In genomic region chr1:192853988-192854818, GRCm38 (mm10) we compare ENCODE assay signal across 8 mouse cellular contexts. TPM values are rescaled to one million over a fixed set of nuclear protein-coding genes. Genes with fewer than 3 reads are reported as not detected.
DNase-seq lines count a peak whose midpoint lies in the region; ATAC-seq and TF ChIP-seq lines count a peak whose summit lies in the region.

No protein-coding gene starts in this region.

- H3K4me3 ChIP-seq in heart, embryonic 12.5 days = peak overlapping the region; percentile 75
- peak overlapping the region; percentile 86 for H3K4me3 ChIP-seq in E14TG2a.4 (replicated peaks; ENCODE audit: low read length)
- peak overlapping the region; percentile 85 for H3K4me3 ChIP-seq in forebrain, embryonic 14.5 days (ENCODE audit: low read depth, low read length)
- peak overlapping the region; percentile 17 to 51; a peak in 3 of 4 replicates for H3K4me3 ChIP-seq in liver, embryonic 14.5 days (ENCODE audit: insufficient read depth in 1 of 2, low read depth in 2 of 2, low read length in 2 of 2)

- WGBS in heart, embryonic 12.5 days = 9% methylated on average over 19 of the region's 19 CpGs
- WGBS in forebrain, embryonic 14.5 days = 5% methylated on average over 19 of the region's 19 CpGs
- 6% methylated on average over 19 of the region's 19 CpGs for WGBS in liver, embryonic 14.5 days (ENCODE audit: insufficient replicate concordance)

- H3K4me2 ChIP-seq in heart, embryonic 12.5 days = peak overlapping the region; percentile 95
- H3K4me2 ChIP-seq in forebrain, embryonic 14.5 days (ENCODE audit: low read length) = peak overlapping the region; percentile 90
- no peak overlapping the region; the same call in 1 of the 2 replicates for H3K4me2 ChIP-seq in liver, embryonic 14.5 days (ENCODE audit: low read depth)

- H3K9ac ChIP-seq in heart, embryonic 12.5 days = peak overlapping the region; percentile 94
- peak overlapping the region; percentile 95 for H3K9ac ChIP-seq in forebrain, embryonic 14.5 days (ENCODE audit: low read length)
- H3K9ac ChIP-seq in liver, embryonic 14.5 days (replicated peaks) = no peak overlapping the region

- DNase-seq in heart, postnatal 25 days (ENCODE audit: low spot score) = no peak
- DNase-seq in forebrain, embryonic 14.5 days (ENCODE audit: low spot score) = no peak
- DNase-seq in liver, embryonic 14.5 days (ENCODE audit: low read depth in 3 of 3, low spot score in 3 of 3) = no peak
- DNase-seq in spleen, postnatal 4 days (ENCODE audit: low spot score in 2 of 2) = no peak
- no peak for DNase-seq in left cerebral cortex, postnatal 4 days
- DNase-seq in natural killer cell, adult 2 months (ENCODE audit: low spot score in 2 of 2) = no peak

- H3K4me1 ChIP-seq in heart, embryonic 12.5 days (replicated peaks) = peaks cover 43% of the 10 kb centered on the region
- H3K4me1 ChIP-seq in E14TG2a.4 (replicated peaks; ENCODE audit: low read depth, low read length) = peaks cover 41% of the 10 kb centered on the region
- peaks cover 47% of the 10 kb centered on the region for H3K4me1 ChIP-seq in forebrain, embryonic 14.5 days (ENCODE audit: control insufficient read depth, insufficient read depth, low read length)
- H3K4me1 ChIP-seq in liver, embryonic 14.5 days (replicated peaks; ENCODE audit: control insufficient read depth in 2 of 2, insufficient read depth in 2 of 2, low read length in 1 of 2) = no peaks in the 10 kb centered on the region

- no peak for TF ChIP-seq CTCF in E14TG2a.4 (conservative IDR thresholded peaks at IDR 0.05; ENCODE audit: low read length)
- TF ChIP-seq CTCF in liver, embryonic 14.5 days (IDR thresholded peaks at IDR 0.05; ENCODE audit: low read depth) = no peak

- no peaks in the 10 kb centered on the region for H3K9me3 ChIP-seq in heart, embryonic 12.5 days (replicated peaks)
- no peaks in the 10 kb centered on the region for H3K9me3 ChIP-seq in E14TG2a.4 (ENCODE audit: low read length)
- H3K9me3 ChIP-seq in forebrain, embryonic 14.5 days (replicated peaks; ENCODE audit: control insufficient read depth, low read length) = no peaks in the 10 kb centered on the region
- H3K9me3 ChIP-seq in liver, embryonic 14.5 days (ENCODE audit: control insufficient read depth, low read length) = no peaks in the 10 kb centered on the region

- TF ChIP-seq EP300 in liver, embryonic 14.5 days (IDR thresholded peaks at IDR 0.05; ENCODE audit: low read depth) = no peak

- intact Hi-C loops in heart, postnatal 25 days (cut with DNase I) = loop anchor here (5.0 kb wide), 1 partner anchor 67 kb away; no protein-coding TSS in a partner anchor
- intact Hi-C loops in left cerebral cortex, postnatal 4 days (cut with DNase I) = no loop called here

- peak overlapping the region; percentile 91 for H3K27ac ChIP-seq in heart, embryonic 12.5 days (ENCODE audit: poor library complexity, severe bottlenecking)
- H3K27ac ChIP-seq in forebrain, embryonic 14.5 days (ENCODE audit: low read depth, low read length) = peak overlapping the region; percentile 96
- H3K27ac ChIP-seq in liver, embryonic 14.5 days = no peak overlapping the region

- peaks cover 7% of the 10 kb centered on the region for H3K36me3 ChIP-seq in heart, embryonic 12.5 days
- H3K36me3 ChIP-seq in E14TG2a.4 (ENCODE audit: insufficient read depth, low read length) = peaks cover 8% of the 10 kb centered on the region
- peaks cover 3% of the 10 kb centered on the region for H3K36me3 ChIP-seq in forebrain, embryonic 14.5 days (ENCODE audit: control insufficient read depth, insufficient read depth, low read length)
- H3K36me3 ChIP-seq in liver, embryonic 14.5 days (replicated peaks; ENCODE audit: control insufficient read depth, insufficient read depth, low read depth) = no peaks in the 10 kb centered on the region

- ATAC-seq in heart, embryonic 12.5 days (ENCODE audit: insufficient number of reproducible peaks, low FRiP score) = no peak
- no peak for ATAC-seq in forebrain, embryonic 14.5 days
- ATAC-seq in liver, embryonic 14.5 days (ENCODE audit: insufficient read depth) = no peak

- H3K27me3 ChIP-seq in heart, embryonic 12.5 days (replicated peaks) = peaks cover 31% of the 10 kb centered on the region
- peaks cover 79% of the 10 kb centered on the region for H3K27me3 ChIP-seq in E14TG2a.4 (ENCODE audit: insufficient read depth, low read length)
- 0 out of 2 replicates have a peak, but pooled peaks cover 3% of the 10 kb centered on the region for H3K27me3 ChIP-seq in forebrain, embryonic 14.5 days (replicated peaks; ENCODE audit: control insufficient read depth, insufficient read depth, low read length)
- peaks cover 78% of the 10 kb centered on the region for H3K27me3 ChIP-seq in liver, embryonic 14.5 days (ENCODE audit: control insufficient read depth, insufficient read depth, low read length)

RNA-seq across cellular contexts. Expression of gene Sertad4, which starts 1.4 kb away (rescaled TPM):
- polyA plus RNA-seq in heart, embryonic 12.5 days (2016; fragmentation: Nextera tagmentation; extraction: Ambion mirVana) = 18.1 and 18.8 TPM in 2 replicates
- total RNA-seq in heart, postnatal 25 days (2021) = 1 to 10 TPM; 3.9 to 5.7 TPM
- 20.8 and 26.2 TPM in 2 replicates for polyA plus RNA-seq in forebrain, embryonic 14.5 days (2014; fragmentation: Nextera tagmentation; extraction: Ambion mirVana)
- 0.35 and 0.37 TPM in 2 replicates for polyA plus RNA-seq in liver, embryonic 14.5 days (2012; rRNA removed)
- 0.19 and 0.34 TPM in 2 replicates for polyA plus RNA-seq in liver, embryonic 14.5 days (2014; fragmentation: Nextera tagmentation; extraction: Ambion mirVana)
- 10 to 100 TPM; 36.7 to 39.6 TPM for total RNA-seq in left cerebral cortex, postnatal 4 days (2021)

Comparison
In these comparisons a context has a peak if more than half of its experiments do, and no peak if none do; other contexts are left out.
1. H3K4me3 ChIP-seq: peak in every context shown above with its lines; median percentile 86 in E14TG2a.4; 85 in forebrain, embryonic 14.5 days; 75 in heart, embryonic 12.5 days; 34 in liver, embryonic 14.5 days.
2. RNA of gene Sertad4, which starts 1.4 kb away (polyA plus RNA-seq): 20.8 to 26.2 TPM in forebrain, embryonic 14.5 days and 18.1 to 18.8 TPM in heart, embryonic 12.5 days; 0.19 to 0.37 TPM in liver, embryonic 14.5 days; every median in the first group is over 10 times any median in the second.